In the genomic region with DNA sequence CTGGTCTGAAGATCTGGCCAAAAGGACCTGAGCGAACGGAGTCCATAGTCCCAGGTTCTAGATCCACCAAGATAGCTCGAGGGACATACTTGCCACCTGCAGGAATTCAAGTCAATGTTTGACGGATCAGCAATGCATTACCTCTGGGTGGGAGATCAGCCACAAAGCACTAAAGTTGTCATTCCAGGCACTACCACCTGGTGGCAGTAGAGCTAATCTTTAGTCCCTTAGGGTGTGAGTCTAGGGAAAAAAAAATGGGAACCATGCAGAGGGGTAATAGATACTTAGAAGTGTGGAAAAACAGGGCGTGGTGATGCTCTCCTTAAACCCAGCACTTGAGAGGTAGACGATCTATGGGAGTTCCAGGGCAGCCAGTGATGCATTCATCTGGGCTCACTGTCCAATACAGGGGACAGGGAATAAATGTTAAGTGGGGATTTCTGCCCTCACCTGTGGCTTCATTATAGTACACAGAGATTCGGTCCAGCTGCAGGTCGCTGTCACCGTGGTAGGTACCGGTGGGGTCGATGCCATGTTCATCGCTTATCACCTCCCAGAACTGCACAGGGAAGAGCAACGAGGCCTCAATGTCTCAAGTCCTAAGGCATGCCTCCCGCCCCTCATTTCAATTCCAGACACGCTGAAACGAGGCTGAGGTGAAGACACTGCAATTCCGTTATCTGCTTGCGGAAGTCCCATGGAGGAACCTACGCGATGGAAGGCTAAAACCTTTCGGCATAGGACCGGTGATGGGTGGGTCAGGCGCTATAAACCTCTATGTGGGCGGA, we compare ENCODE assay signal across 8 mouse cellular contexts. TPM values are rescaled to one million over a fixed set of nuclear protein-coding genes. Genes with fewer than 3 reads are reported as not detected.
DNase-seq lines count a peak whose midpoint lies in the region; ATAC-seq and TF ChIP-seq lines count a peak whose summit lies in the region.

No protein-coding gene starts in this region.

- H3K36me3 ChIP-seq in E14TG2a.4 (ENCODE audit: insufficient read depth, low read length), result peaks cover 55% of the 10 kb centered on the region
- H3K36me3 ChIP-seq in forebrain, embryonic 12.5 days (replicated peaks), result peaks cover 53% of the 10 kb centered on the region
- peaks cover 42% of the 10 kb centered on the region for H3K36me3 ChIP-seq in heart, postnatal 0 days (replicated peaks; ENCODE audit: control insufficient read depth, insufficient read depth, low read length)
- peaks cover 38% of the 10 kb centered on the region for H3K36me3 ChIP-seq in liver, postnatal 0 days (replicated peaks; ENCODE audit: insufficient read depth, low read length)
- H3K36me3 ChIP-seq in neural tube, embryonic 14.5 days (ENCODE audit: control insufficient read depth, insufficient read depth, low read length), result peaks cover 36% of the 10 kb centered on the region

- H3K9me3 ChIP-seq in E14TG2a.4 (ENCODE audit: low read length), result no peaks in the 10 kb centered on the region
- no peaks in the 10 kb centered on the region for H3K9me3 ChIP-seq in forebrain, embryonic 12.5 days
- H3K9me3 ChIP-seq in heart, postnatal 0 days (replicated peaks; ENCODE audit: control insufficient read depth, low read length), result no peaks in the 10 kb centered on the region
- H3K9me3 ChIP-seq in liver, postnatal 0 days (ENCODE audit: low read length), result no peaks in the 10 kb centered on the region
- H3K9me3 ChIP-seq in neural tube, embryonic 14.5 days (ENCODE audit: control insufficient read depth, low read length), result no peaks in the 10 kb centered on the region

- peak overlapping the region; percentile 97 for H3K4me3 ChIP-seq in E14TG2a.4 (replicated peaks; ENCODE audit: low read length)
- H3K4me3 ChIP-seq in forebrain, embryonic 12.5 days (replicated peaks), result peak overlapping the region; percentile 82
- peak overlapping the region; percentile 73 for H3K4me3 ChIP-seq in heart, postnatal 0 days (ENCODE audit: low read depth, low read length)
- H3K4me3 ChIP-seq in liver, postnatal 0 days (ENCODE audit: low read depth, low read length), result peak overlapping the region; percentile 82
- peak overlapping the region; percentile 93 for H3K4me3 ChIP-seq in neural tube, embryonic 14.5 days (ENCODE audit: low read depth, low read length)

- H3K4me2 ChIP-seq in forebrain, embryonic 12.5 days, result peak overlapping the region; percentile 80
- H3K4me2 ChIP-seq in heart, postnatal 0 days (ENCODE audit: low read depth, low read length), result peak overlapping the region; percentile 75
- peak overlapping the region; percentile 93 for H3K4me2 ChIP-seq in liver, postnatal 0 days (ENCODE audit: low read depth, low read length)
- peak overlapping the region; percentile 69 for H3K4me2 ChIP-seq in neural tube, embryonic 14.5 days (ENCODE audit: low read depth, low read length)

- no peak for ATAC-seq in forebrain, embryonic 12.5 days (ENCODE audit: low FRiP score)
- ATAC-seq in heart, postnatal 0 days (ENCODE audit: insufficient read depth, low read depth), result no peak
- no peak for ATAC-seq in liver, postnatal 0 days
- 0 out of 2 replicates have a peak, but pooled peaks have one; percentile 0 for ATAC-seq in neural tube, embryonic 14.5 days (ENCODE audit: low read depth)

- no peak for TF ChIP-seq EP300 in heart, postnatal 0 days (IDR thresholded peaks at IDR 0.05; ENCODE audit: low read depth)
- no peak for TF ChIP-seq EP300 in liver, postnatal 0 days (IDR thresholded peaks at IDR 0.05; ENCODE audit: low read depth)

- peak overlapping the region; percentile 99 for H3K9ac ChIP-seq in forebrain, embryonic 12.5 days
- H3K9ac ChIP-seq in heart, postnatal 0 days (replicated peaks; ENCODE audit: low read depth, low read length), result peak overlapping the region; percentile 82
- peak overlapping the region; percentile 89 for H3K9ac ChIP-seq in liver, postnatal 0 days (replicated peaks)
- peak overlapping the region; percentile 98 for H3K9ac ChIP-seq in neural tube, embryonic 14.5 days (replicated peaks; ENCODE audit: low read depth, low read length)

- 8% methylated on average over 24 of the region's 24 CpGs for WGBS in forebrain, embryonic 12.5 days
- 5% methylated on average over 24 of the region's 24 CpGs for WGBS in heart, postnatal 0 days
- 4% methylated on average over 24 of the region's 24 CpGs for WGBS in large intestine, adult 2 months
- 7% methylated on average over 24 of the region's 24 CpGs for WGBS in liver, postnatal 0 days (ENCODE audit: insufficient replicate concordance)
- 7% methylated on average over 24 of the region's 24 CpGs for WGBS in neural tube, embryonic 14.5 days

- H3K27ac ChIP-seq in forebrain, embryonic 12.5 days, result peak overlapping the region; percentile 99
- H3K27ac ChIP-seq in heart, postnatal 0 days (ENCODE audit: low read depth), result peak overlapping the region; percentile 89
- peak overlapping the region; percentile 91 for H3K27ac ChIP-seq in liver, postnatal 0 days (ENCODE audit: low read depth)
- peak overlapping the region; percentile 97 for H3K27ac ChIP-seq in neural tube, embryonic 14.5 days (ENCODE audit: low read depth, low read length)

- DNase-seq in c-Kit-positive CD71-positive TER-119-negative erythroid progenitor cells, embryonic 14.5 days (ENCODE audit: low read depth), result peak; percentile 83
- peak; percentile 90 for DNase-seq in heart, postnatal 0 days (ENCODE audit: low spot score)
- peak; percentile 81 for DNase-seq in large intestine, adult 2 months (ENCODE audit: low read depth, low spot score)
- DNase-seq in liver, postnatal 0 days, result peak; percentile 87
- peak; percentile 90 for DNase-seq in testis, postnatal 10 days (ENCODE audit: low spot score)

- peaks cover 50% of the 10 kb centered on the region for H3K4me1 ChIP-seq in E14TG2a.4 (replicated peaks; ENCODE audit: low read depth, low read length)
- peaks cover 34% of the 10 kb centered on the region for H3K4me1 ChIP-seq in forebrain, embryonic 12.5 days
- peaks cover 10% of the 10 kb centered on the region for H3K4me1 ChIP-seq in heart, postnatal 0 days (ENCODE audit: control insufficient read depth, insufficient read depth)
- peaks cover 53% of the 10 kb centered on the region for H3K4me1 ChIP-seq in liver, postnatal 0 days (ENCODE audit: insufficient read depth)
- H3K4me1 ChIP-seq in neural tube, embryonic 14.5 days (ENCODE audit: control insufficient read depth, insufficient read depth, low read length), result peaks cover 33% of the 10 kb centered on the region

- H3K27me3 ChIP-seq in E14TG2a.4 (ENCODE audit: insufficient read depth, low read length), result no peaks in the 10 kb centered on the region
- H3K27me3 ChIP-seq in forebrain, embryonic 12.5 days, result no peaks in the 10 kb centered on the region
- no peaks in the 10 kb centered on the region for H3K27me3 ChIP-seq in heart, postnatal 0 days (ENCODE audit: control insufficient read depth, insufficient read depth, low read length)
- H3K27me3 ChIP-seq in liver, postnatal 0 days (ENCODE audit: insufficient read depth, low read length), result no peaks in the 10 kb centered on the region
- no peaks in the 10 kb centered on the region for H3K27me3 ChIP-seq in neural tube, embryonic 14.5 days (ENCODE audit: control insufficient read depth, insufficient read depth, low read length)

- TF ChIP-seq CTCF in E14TG2a.4 (conservative IDR thresholded peaks at IDR 0.05; ENCODE audit: low read length), result peak; percentile 86
- peak; percentile 82 for TF ChIP-seq CTCF in heart, postnatal 0 days (IDR thresholded peaks at IDR 0.05; ENCODE audit: low read depth)
- TF ChIP-seq CTCF in liver, postnatal 0 days (IDR thresholded peaks at IDR 0.05; ENCODE audit: low read depth), result peak; percentile 93

RNA-seq across cellular contexts. Expression of a gene that starts 1.7 kb away (rescaled TPM):
- 1,541 and 1,619 TPM in 2 replicates for polyA plus RNA-seq in forebrain, embryonic 12.5 days (2016; fragmentation: Nextera tagmentation; extraction: Ambion mirVana)
- total RNA-seq in heart, postnatal 0 days (2014; rRNA removed; ENCODE audit: low replicate concordance), result 1,043 and 1,325 TPM in 2 replicates
- polyA plus RNA-seq in heart, postnatal 0 days (2015; fragmentation: Nextera tagmentation; extraction: Ambion mirVana), result 259 and 267 TPM in 2 replicates
- polyA plus RNA-seq in large intestine, adult 2 months (2012; rRNA removed), result 271 and 306 TPM in 2 replicates
- polyA plus RNA-seq in liver, postnatal 0 days (2015; fragmentation: Nextera tagmentation; extraction: Ambion mirVana), result 198 and 213 TPM in 2 replicates
- polyA plus RNA-seq in neural tube, embryonic 14.5 days (2014; fragmentation: Nextera tagmentation; extraction: Ambion mirVana), result 1,611 and 1,626 TPM in 2 replicates

RNA-seq across cellular contexts. Expression of a gene that starts 4.9 kb away (rescaled TPM):
- polyA plus RNA-seq in forebrain, embryonic 12.5 days (2016; fragmentation: Nextera tagmentation; extraction: Ambion mirVana), result 22.3 and 26.1 TPM in 2 replicates
- total RNA-seq in heart, postnatal 0 days (2014; rRNA removed; ENCODE audit: low replicate concordance), result 5.4 and 25.0 TPM in 2 replicates
- polyA plus RNA-seq in heart, postnatal 0 days (2015; fragmentation: Nextera tagmentation; extraction: Ambion mirVana), result 2.3 and 3.0 TPM in 2 replicates
- 4.8 and 7.8 TPM in 2 replicates for polyA plus RNA-seq in large intestine, adult 2 months (2012; rRNA removed)
- 2.5 and 3.3 TPM in 2 replicates for polyA plus RNA-seq in liver, postnatal 0 days (2015; fragmentation: Nextera tagmentation; extraction: Ambion mirVana)
- polyA plus RNA-seq in neural tube, embryonic 14.5 days (2014; fragmentation: Nextera tagmentation; extraction: Ambion mirVana), result 6.0 and 8.5 TPM in 2 replicates

RNA-seq across cellular contexts. Expression of a gene that starts 13.3 kb away (rescaled TPM):
- 53.7 and 56.0 TPM in 2 replicates for polyA plus RNA-seq in forebrain, embryonic 12.5 days (2016; fragmentation: Nextera tagmentation; extraction: Ambion mirVana)
- 161 and 163 TPM in 2 replicates for total RNA-seq in heart, postnatal 0 days (2014; rRNA removed; ENCODE audit: low replicate concordance)
- 122 and 132 TPM in 2 replicates for polyA plus RNA-seq in heart, postnatal 0 days (2015; fragmentation: Nextera tagmentation; extraction: Ambion mirVana)
- polyA plus RNA-seq in large intestine, adult 2 months (2012; rRNA removed), result 43.1 and 54.2 TPM in 2 replicates
- polyA plus RNA-seq in liver, postnatal 0 days (2015; fragmentation: Nextera tagmentation; extraction: Ambion mirVana), result 25.9 and 31.3 TPM in 2 replicates
- 100 and 121 TPM in 2 replicates for polyA plus RNA-seq in neural tube, embryonic 14.5 days (2014; fragmentation: Nextera tagmentation; extraction: Ambion mirVana)

RNA-seq across cellular contexts. Expression of a gene that starts 14.9 kb away (rescaled TPM):
- 4.9 and 5.3 TPM in 2 replicates for polyA plus RNA-seq in forebrain, embryonic 12.5 days (2016; fragmentation: Nextera tagmentation; extraction: Ambion mirVana)
- total RNA-seq in heart, postnatal 0 days (2014; rRNA removed; ENCODE audit: low replicate concordance), result 41.7 and 50.5 TPM in 2 replicates
- 70.7 and 79.4 TPM in 2 replicates for polyA plus RNA-seq in heart, postnatal 0 days (2015; fragmentation: Nextera tagmentation; extraction: Ambion mirVana)
- 11.4 and 11.6 TPM in 2 replicates for polyA plus RNA-seq in large intestine, adult 2 months (2012; rRNA removed)
- polyA plus RNA-seq in liver, postnatal 0 days (2015; fragmentation: Nextera tagmentation; extraction: Ambion mirVana), result 15.4 and 18.6 TPM in 2 replicates
- polyA plus RNA-seq in neural tube, embryonic 14.5 days (2014; fragmentation: Nextera tagmentation; extraction: Ambion mirVana), result 4.2 and 6.9 TPM in 2 replicates

RNA-seq across cellular contexts. Expression of a gene that starts 24.7 kb away (rescaled TPM):
- 56.2 and 60.5 TPM in 2 replicates for polyA plus RNA-seq in forebrain, embryonic 12.5 days (2016; fragmentation: Nextera tagmentation; extraction: Ambion mirVana)
- 16.1 and 36.2 TPM in 2 replicates for total RNA-seq in heart, postnatal 0 days (2014; rRNA removed; ENCODE audit: low replicate concordance)
- 18.0 and 21.6 TPM in 2 replicates for polyA plus RNA-seq in heart, postnatal 0 days (2015; fragmentation: Nextera tagmentation; extraction: Ambion mirVana)
- polyA plus RNA-seq in large intestine, adult 2 months (2012; rRNA removed), result 24.8 and 27.0 TPM in 2 replicates
- polyA plus RNA-seq in liver, postnatal 0 days (2015; fragmentation: Nextera tagmentation; extraction: Ambion mirVana), result 15.5 and 15.8 TPM in 2 replicates
- 15.7 and 16.9 TPM in 2 replicates for polyA plus RNA-seq in neural tube, embryonic 14.5 days (2014; fragmentation: Nextera tagmentation; extraction: Ambion mirVana)
